Mouse (Mus musculus): ENCODE data around the gene Aes. TPM values are rescaled to one million over a fixed set of nuclear protein-coding genes. Genes with fewer than 3 reads are reported as not detected.
A peak's percentile ranks its signal among the peaks of the same experiment; 100 is the strongest.

The Aes gene
- polyA plus RNA-seq, 1 experiment from 2014 or later, result 884 TPM

DNA sequence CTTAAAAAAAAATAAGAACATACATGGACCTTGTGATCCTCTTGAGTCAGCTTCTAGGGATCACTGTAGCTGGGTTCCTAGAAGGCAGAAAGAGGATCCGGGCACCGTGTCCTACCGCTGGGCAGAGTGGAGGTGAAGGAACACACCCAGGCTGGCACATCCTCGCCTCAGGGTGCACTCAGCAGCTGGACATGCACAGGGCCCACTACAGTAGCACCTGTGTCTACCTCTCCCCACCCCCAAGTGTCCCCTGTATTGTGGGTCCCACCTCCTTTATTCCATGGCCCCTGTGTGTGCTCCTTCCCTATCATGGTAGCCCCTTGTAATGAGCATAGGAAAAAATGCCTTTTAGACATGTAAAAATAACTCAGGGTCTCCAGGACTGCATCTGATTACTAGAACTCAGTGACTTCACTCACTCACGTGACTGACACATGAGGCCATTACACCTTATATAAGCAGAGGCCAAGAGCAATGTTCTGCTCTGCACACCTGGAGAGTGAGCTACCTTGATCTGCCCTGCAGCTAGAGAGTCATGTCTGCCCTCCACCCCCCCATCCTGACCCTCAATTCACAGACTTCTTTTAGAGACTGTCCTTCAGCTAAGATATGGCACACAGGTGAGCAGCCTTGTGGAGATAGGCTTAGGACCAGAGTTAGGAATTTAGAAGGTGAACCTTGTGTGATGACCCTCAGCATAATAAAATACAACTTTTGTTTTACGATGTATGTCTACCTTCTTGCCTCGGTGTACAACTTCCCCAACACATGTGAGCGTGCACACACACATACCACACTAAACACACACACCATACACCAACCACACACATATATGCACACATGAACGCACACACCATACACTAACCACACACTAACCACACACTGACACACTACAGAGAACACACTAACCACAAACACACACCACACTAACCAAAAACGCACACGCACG lies 45.0 kb downstream of the Aes start:
- H3K9me3 ChIP-seq, result no peaks in the 10 kb centered on the region
- no peak for ATAC-seq (ENCODE audit: low FRiP score, low read depth)
- H3K9ac ChIP-seq, result no peak overlapping the region
- H3K27me3 ChIP-seq, result peaks cover 15% of the 10 kb centered on the region; the same call in 1 of the 2 replicates
- no peaks in the 10 kb centered on the region for H3K36me3 ChIP-seq
- peak overlapping the region; percentile 62 for H3K4me2 ChIP-seq
- peak overlapping the region; percentile 12; the same call in 1 of the 2 replicates for H3K4me3 ChIP-seq
- peak overlapping the region; percentile 66; the same call in 1 of the 2 replicates for H3K27ac ChIP-seq (replicated peaks)
- peaks cover 44% of the 10 kb centered on the region for H3K4me1 ChIP-seq (replicated peaks)
- 83% methylated on average over 12 of the region's 12 CpGs for WGBS

- H3K4me3 ChIP-seq, result peak overlapping the region; percentile 48
- H3K27ac ChIP-seq (replicated peaks), result peak overlapping the region; percentile 88
- H3K9ac ChIP-seq, result peak overlapping the region; percentile 46
- H3K27me3 ChIP-seq, result peaks cover 8% of the 10 kb centered on the region; the same call in 1 of the 2 replicates
- H3K4me1 ChIP-seq (replicated peaks), result peaks cover 44% of the 10 kb centered on the region
- peak; percentile 13; the same call in 1 of the 2 replicates for ATAC-seq (ENCODE audit: low FRiP score, low read depth)
- H3K9me3 ChIP-seq, result no peaks in the 10 kb centered on the region
- no peaks in the 10 kb centered on the region for H3K36me3 ChIP-seq
- peak overlapping the region; percentile 62 for H3K4me2 ChIP-seq
- WGBS, result 18% methylated on average over 29 of the region's 29 CpGs
Measured at GRCm38 (mm10) chr10:81604968-81605665, 45.8 kb downstream of the Aes start.

- Histone ChIP-seq H3K4me3 (peak overlapping the region; percentile 48), H3K9ac (peak overlapping the region; percentile 46), H3K27me3 (peaks cover 8% of the 10 kb centered on the region; the same call in 1 of the 2 replicates), H3K27ac (replicated peaks) (peak overlapping the region; percentile 88), H3K9me3 (no peaks in the 10 kb centered on the region), H3K4me1 (replicated peaks) (peaks cover 39% of the 10 kb centered on the region), H3K4me2 (peak overlapping the region; percentile 62), H3K36me3 (no peaks in the 10 kb centered on the region)
- ATAC-seq (ENCODE audit: low FRiP score, low read depth), result peak; percentile 25; the same call in 1 of the 2 replicates
- WGBS, result 3% methylated on average over 14 of the region's 14 CpGs
Measured at GRCm38 (mm10) chr10:81605666-81605973, 46.3 kb downstream of the Aes start.

GRCm38 (mm10) chr10:81605974-81606751 lies 46.9 kb downstream of the Aes start, which contains the start of gene BC025920:
TSS of gene BC025920 (plus strand) at chr10:81606270.
- Histone ChIP-seq H3K27ac (replicated peaks) (peak within 1 kb of the TSS; percentile 88), H3K9me3 (no peaks in the 10 kb centered on the region), H3K4me2 (peak within 1 kb of the TSS; percentile 71), H3K4me1 (replicated peaks) (peaks cover 34% of the 10 kb centered on the region), H3K27me3 (peaks cover 8% of the 10 kb centered on the region; the same call in 1 of the 2 replicates), H3K36me3 (no peaks in the 10 kb centered on the region), H3K9ac (peak within 1 kb of the TSS; percentile 50), H3K4me3 (peak within 1 kb of the TSS; percentile 48)
- ATAC-seq (ENCODE audit: low FRiP score, low read depth), result peak; percentile 92
- under 1% methylated on average over 39 of the region's 39 CpGs for WGBS

GRCm38 (mm10) chr10:81608308-81608707 lies 49.0 kb downstream of the Aes start:
- ATAC-seq (ENCODE audit: low FRiP score, low read depth), result no peak
- 91% methylated on average over 1 of the region's 1 CpGs for WGBS
- H3K9ac ChIP-seq, result no peak overlapping the region
- no peaks in the 10 kb centered on the region for H3K36me3 ChIP-seq
- H3K27me3 ChIP-seq, result no peaks in the 10 kb centered on the region
- no peak overlapping the region for H3K4me3 ChIP-seq
- H3K4me2 ChIP-seq, result no peak overlapping the region
- H3K4me1 ChIP-seq (replicated peaks), result peaks cover 20% of the 10 kb centered on the region
- H3K27ac ChIP-seq (replicated peaks), result no peak overlapping the region
- H3K9me3 ChIP-seq, result no peaks in the 10 kb centered on the region

DNA sequence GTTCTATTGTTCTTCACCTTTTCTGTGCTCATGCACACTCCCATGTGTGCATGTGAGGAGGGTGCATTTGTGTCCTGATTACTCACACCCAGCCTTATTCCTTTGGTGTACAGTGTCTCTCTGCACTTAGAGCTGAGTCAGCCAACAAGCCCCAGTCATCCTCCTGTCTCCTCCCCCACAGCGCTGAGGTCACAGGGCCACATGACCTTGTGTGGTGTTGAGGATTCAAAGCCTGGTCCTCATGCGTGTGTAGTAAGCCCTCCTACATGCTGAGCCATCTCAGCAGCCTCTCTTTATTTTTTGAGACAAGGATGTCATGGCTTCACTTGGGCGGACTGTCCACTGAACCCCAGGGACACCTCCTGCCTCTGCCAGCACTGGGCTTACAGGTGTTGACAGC lies 53.5 kb downstream of the Aes start:
- WGBS, result 67% methylated on average over 3 of the region's 3 CpGs

DNA sequence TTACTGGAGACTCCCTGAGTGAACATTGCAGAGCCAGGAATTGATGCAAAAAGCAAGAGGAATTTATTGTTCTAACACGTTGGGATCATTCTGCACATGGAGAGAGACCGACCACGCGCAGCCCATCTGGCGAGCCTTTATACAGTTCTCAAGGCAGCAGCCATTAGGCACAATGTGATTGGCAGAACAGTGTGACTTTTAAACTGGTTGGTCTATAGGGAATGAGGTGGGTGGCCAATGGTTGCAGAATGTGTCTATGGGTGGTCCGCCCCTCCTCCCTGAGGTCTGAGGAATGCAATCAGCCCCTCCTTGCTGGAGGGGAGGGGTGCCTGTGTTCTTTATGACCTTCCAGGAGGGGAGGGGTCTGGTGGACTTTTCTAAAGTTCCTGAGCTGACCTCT lies 56.2 kb downstream of the Aes start:
- Histone ChIP-seq H3K9ac (no peak overlapping the region), H3K27ac (replicated peaks) (no peak overlapping the region), H3K4me1 (replicated peaks) (no peaks in the 10 kb centered on the region), H3K36me3 (no peaks in the 10 kb centered on the region), H3K4me2 (no peak overlapping the region), H3K9me3 (no peaks in the 10 kb centered on the region), H3K27me3 (no peaks in the 10 kb centered on the region), H3K4me3 (no peak overlapping the region)
- ATAC-seq (ENCODE audit: low FRiP score, low read depth), result no peak
- WGBS, result 56% methylated on average over 6 of the region's 6 CpGs

More for the DNA sequence above, 53.5 kb downstream of the Aes start:
- Histone ChIP-seq H3K4me1 (replicated peaks) (no peaks in the 10 kb centered on the region), H3K4me3 (no peak overlapping the region), H3K9me3 (no peaks in the 10 kb centered on the region), H3K9ac (no peak overlapping the region), H3K36me3 (no peaks in the 10 kb centered on the region), H3K27me3 (no peaks in the 10 kb centered on the region), H3K27ac (replicated peaks) (no peak overlapping the region), H3K4me2 (no peak overlapping the region)
- ATAC-seq (ENCODE audit: low FRiP score, low read depth), result no peak

Other genes starting within 250 kb of the Aes start
- 33.8 and 35.1 TPM in 2 replicates for gene Cactin, start 238.4 kb upstream of the Aes start, polyA plus RNA-seq (2015; fragmentation: Nextera tagmentation; extraction: Ambion mirVana)
- gene Tbxa2r, start 230.8 kb upstream of the Aes start, polyA plus RNA-seq (2015; fragmentation: Nextera tagmentation; extraction: Ambion mirVana), result 4.7 and 5.2 TPM in 2 replicates
- not detected in 2 replicates for gene Gipc3, start 216.2 kb upstream of the Aes start, polyA plus RNA-seq (2015; fragmentation: Nextera tagmentation; extraction: Ambion mirVana)
- 39.0 and 39.9 TPM in 2 replicates for gene Hmg20b, start 209.0 kb upstream of the Aes start, polyA plus RNA-seq (2015; fragmentation: Nextera tagmentation; extraction: Ambion mirVana)
- gene Mfsd12, start 202.0 kb upstream of the Aes start, polyA plus RNA-seq (2015; fragmentation: Nextera tagmentation; extraction: Ambion mirVana), result 21.0 and 21.1 TPM in 2 replicates
- gene 4930404N11Rik, start 193.7 kb upstream of the Aes start, polyA plus RNA-seq (2015; fragmentation: Nextera tagmentation; extraction: Ambion mirVana), result 1.1 TPM in 2 replicates
- gene Fzr1, start 181.0 kb upstream of the Aes start, polyA plus RNA-seq (2015; fragmentation: Nextera tagmentation; extraction: Ambion mirVana), result 147 and 152 TPM in 2 replicates
- gene Dohh, start 175.1 kb upstream of the Aes start, polyA plus RNA-seq (2015; fragmentation: Nextera tagmentation; extraction: Ambion mirVana), result 92.2 and 94.0 TPM in 2 replicates
- 6.2 and 6.6 TPM in 2 replicates for gene Gm48551, start 175.0 kb upstream of the Aes start, polyA plus RNA-seq (2015; fragmentation: Nextera tagmentation; extraction: Ambion mirVana)
- 2.1 and 2.7 TPM in 2 replicates for gene Gm48552, start 170.5 kb upstream of the Aes start, polyA plus RNA-seq (2015; fragmentation: Nextera tagmentation; extraction: Ambion mirVana)
- gene Smim24, start 166.4 kb upstream of the Aes start, polyA plus RNA-seq (2015; fragmentation: Nextera tagmentation; extraction: Ambion mirVana), result 1.4 and 1.8 TPM in 2 replicates
- gene Nfic, start 103.9 kb upstream of the Aes start, polyA plus RNA-seq (2015; fragmentation: Nextera tagmentation; extraction: Ambion mirVana), result 26.6 and 28.0 TPM in 2 replicates
- 70.0 and 77.6 TPM in 2 replicates for gene Celf5, start 76.8 kb upstream of the Aes start, polyA plus RNA-seq (2015; fragmentation: Nextera tagmentation; extraction: Ambion mirVana)
- gene Ncln, start 63.1 kb upstream of the Aes start, polyA plus RNA-seq (2015; fragmentation: Nextera tagmentation; extraction: Ambion mirVana), result 66.5 and 72.7 TPM in 2 replicates
- 0.83 and 0.86 TPM in 2 replicates for gene S1pr4, start 59.4 kb upstream of the Aes start, polyA plus RNA-seq (2015; fragmentation: Nextera tagmentation; extraction: Ambion mirVana)
- 1.1 and 1.2 TPM in 2 replicates for gene Gna15, start 35.3 kb upstream of the Aes start, polyA plus RNA-seq (2015; fragmentation: Nextera tagmentation; extraction: Ambion mirVana)
- 94.3 and 109 TPM in 2 replicates for gene Gna11, start 14.3 kb upstream of the Aes start, polyA plus RNA-seq (2015; fragmentation: Nextera tagmentation; extraction: Ambion mirVana)
- 46.6 and 46.9 TPM in 2 replicates for gene Tle2, start 15.1 kb downstream of the Aes start, polyA plus RNA-seq (2015; fragmentation: Nextera tagmentation; extraction: Ambion mirVana)
- gene Tle6, start 41.6 kb downstream of the Aes start, polyA plus RNA-seq (2015; fragmentation: Nextera tagmentation; extraction: Ambion mirVana), result 8.7 and 9.8 TPM in 2 replicates
- gene BC025920, start 46.8 kb downstream of the Aes start, polyA plus RNA-seq (2015; fragmentation: Nextera tagmentation; extraction: Ambion mirVana), result 1.7 and 2.1 TPM in 2 replicates
- 49.0 and 49.1 TPM in 2 replicates for gene Sirt6, start 68.3 kb downstream of the Aes start, polyA plus RNA-seq (2015; fragmentation: Nextera tagmentation; extraction: Ambion mirVana)
- gene Ankrd24, start 69.1 kb downstream of the Aes start, polyA plus RNA-seq (2015; fragmentation: Nextera tagmentation; extraction: Ambion mirVana), result 19.4 and 23.6 TPM in 2 replicates
- gene Gm10778, start 89.6 kb downstream of the Aes start, polyA plus RNA-seq (2015; fragmentation: Nextera tagmentation; extraction: Ambion mirVana), result 5.4 and 6.5 TPM in 2 replicates
- 13.9 and 16.2 TPM in 2 replicates for gene Zfp433, start 145.3 kb downstream of the Aes start, polyA plus RNA-seq (2015; fragmentation: Nextera tagmentation; extraction: Ambion mirVana)
- gene Gm3055, start 211.7 kb downstream of the Aes start, polyA plus RNA-seq (2015; fragmentation: Nextera tagmentation; extraction: Ambion mirVana), result 14.6 and 16.4 TPM in 2 replicates

Data from hindbrain, embryonic 15.5 days (tissue).